Mouse (Mus musculus): ENCODE measurements at regions not wholly inside any gene's neighbourhood (a gene's known extent, or its start where the extent isn't known, plus 50 kb on each side); places are given as distances from the start of the nearest gene placed in this dataset.

- no peak for TF ChIP-seq POLR2A (IDR thresholded peaks at IDR 0.05; ENCODE audit: borderline replicate concordance, low read depth, low read length)
- no peak for TF ChIP-seq CTCF (IDR thresholded peaks at IDR 0.05; ENCODE audit: low read depth, low read length)
These were observed 207.8 kb downstream of the Zfp36l1 start for GRCm38 (mm10) chr12:79904913-79905549.
